Mouse (Mus musculus): ENCODE data around the gene Neurod2.

The Neurod2 gene

DNA sequence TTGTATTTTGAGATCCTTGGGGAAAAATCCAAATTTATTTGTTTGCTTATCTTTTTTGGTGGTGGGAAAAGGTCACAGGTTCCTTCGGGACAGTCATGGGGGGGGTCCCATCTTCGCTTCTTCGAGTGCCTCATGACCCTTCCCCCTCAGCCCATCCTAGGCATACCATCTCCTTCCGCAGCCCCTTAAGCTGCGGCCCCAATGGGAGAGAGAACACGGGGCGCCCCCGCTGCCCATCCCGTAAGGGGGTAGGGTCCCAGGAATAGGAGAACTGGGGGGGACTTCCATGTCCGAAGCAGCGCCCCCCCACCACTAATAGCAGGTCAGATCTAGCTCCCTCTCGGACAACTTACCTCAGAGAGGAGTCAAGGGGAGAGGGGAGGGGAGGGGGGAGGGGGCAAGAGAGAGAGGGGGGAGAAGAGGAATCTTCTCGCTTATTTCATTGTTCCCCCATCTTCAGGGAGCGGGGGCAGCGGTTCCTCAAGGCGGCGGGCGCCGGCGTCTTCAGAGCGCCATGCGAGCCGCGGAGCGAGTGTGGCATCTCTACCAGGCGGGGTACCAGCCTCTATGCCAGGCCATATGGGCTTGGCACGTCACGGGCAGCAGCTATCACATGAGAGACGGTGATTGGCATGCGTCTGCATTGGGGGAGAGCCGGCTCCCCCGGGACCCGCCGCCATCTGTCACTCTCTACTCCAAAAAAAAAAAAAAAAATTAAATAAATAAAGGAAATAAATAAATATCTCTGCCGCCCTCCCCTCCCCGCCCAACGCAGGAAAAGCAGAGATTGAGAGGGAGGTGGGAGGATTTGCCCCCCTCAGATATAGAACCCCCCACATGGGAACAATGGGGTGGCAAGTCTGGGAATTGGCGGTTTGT is at the start of gene Neurod2:
TSS of gene Neurod2 (minus strand) at position 568 of the 879 bp plus-strand sequence.
- DNase-seq: peak; percentile 97

DNA sequence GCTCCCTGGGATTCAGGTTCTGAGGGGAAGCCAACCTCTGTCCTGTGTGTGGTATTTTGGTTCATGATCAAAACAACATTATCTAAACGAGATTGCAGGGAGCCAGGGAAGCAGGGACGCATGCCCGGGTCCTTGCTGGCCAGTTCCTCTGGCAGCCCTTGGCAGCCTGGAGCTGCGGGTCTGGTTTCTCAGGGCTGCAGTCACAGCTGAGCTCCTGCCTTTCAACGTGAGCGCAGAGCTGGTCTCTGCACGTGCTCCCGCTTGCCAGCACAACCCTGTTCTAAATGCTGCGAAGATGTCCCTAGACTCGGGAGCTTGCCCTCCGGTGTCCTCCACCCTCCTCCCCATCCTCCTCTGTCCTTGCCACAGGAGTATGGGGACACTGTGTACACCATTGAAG is 48.3 kb upstream of the Neurod2 start:
- DNase-seq: no peak

DNA sequence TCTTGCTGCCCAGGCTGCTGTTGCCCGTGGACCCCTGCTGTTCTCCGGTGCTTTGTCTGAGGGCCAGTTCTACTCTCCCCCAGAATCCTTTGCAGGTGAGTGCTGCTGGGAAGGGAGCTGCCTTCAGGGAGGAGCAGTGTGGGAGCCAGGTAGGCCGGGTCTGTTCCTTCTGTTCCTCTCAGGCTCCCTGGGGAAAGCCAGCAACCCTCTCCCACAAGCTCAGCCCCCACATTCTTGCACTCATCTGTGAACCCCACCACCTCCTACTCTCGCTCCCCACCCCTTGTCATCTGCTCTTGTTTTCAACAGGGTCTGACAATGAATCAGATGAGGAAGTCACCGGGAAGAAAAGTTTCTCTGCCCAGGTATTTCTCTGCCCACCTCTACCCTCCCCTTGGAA is 47.3 kb upstream of the Neurod2 start:
- no peak for DNase-seq

DNA sequence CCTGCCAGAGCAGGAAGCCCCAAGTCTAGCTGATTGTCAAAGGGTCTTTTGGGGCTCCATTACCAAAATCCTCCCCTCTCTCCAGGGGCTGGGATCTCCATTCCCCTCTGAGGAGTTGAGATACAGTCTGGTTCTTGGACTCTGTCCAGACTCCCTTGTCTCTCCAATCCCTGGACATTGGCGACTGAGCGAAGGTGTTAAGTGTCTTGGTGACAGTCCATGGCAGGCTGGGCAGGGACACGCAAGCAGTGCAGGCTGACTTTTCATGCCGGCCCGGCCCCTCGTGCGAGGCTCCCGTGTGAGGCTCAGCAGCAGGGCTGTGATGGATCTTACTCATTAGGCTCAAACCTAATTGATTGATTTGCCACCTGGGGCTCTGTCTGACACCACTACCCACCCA is 44.8 kb upstream of the Neurod2 start:
- no peak for DNase-seq

DNA sequence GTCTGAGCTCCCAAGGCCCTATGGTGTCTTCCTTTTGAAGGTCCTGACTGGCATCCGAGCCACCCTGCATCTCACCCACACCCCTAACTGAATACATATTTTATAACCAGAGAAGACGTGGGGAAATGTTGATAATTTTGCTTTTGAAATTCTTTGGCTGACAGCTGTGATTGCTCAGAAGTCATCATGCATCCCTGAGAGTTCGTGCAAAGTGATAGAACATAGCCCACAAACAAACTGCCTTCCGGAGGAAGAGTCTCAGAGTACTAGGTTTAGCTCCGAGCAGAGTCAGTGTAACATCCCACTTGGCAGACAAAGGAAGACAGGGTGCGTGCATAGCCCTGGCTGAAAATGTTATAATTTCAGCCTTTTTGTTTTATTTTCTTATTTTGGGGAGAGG is 43.8 kb upstream of the Neurod2 start:
- DNase-seq: no peak

DNA sequence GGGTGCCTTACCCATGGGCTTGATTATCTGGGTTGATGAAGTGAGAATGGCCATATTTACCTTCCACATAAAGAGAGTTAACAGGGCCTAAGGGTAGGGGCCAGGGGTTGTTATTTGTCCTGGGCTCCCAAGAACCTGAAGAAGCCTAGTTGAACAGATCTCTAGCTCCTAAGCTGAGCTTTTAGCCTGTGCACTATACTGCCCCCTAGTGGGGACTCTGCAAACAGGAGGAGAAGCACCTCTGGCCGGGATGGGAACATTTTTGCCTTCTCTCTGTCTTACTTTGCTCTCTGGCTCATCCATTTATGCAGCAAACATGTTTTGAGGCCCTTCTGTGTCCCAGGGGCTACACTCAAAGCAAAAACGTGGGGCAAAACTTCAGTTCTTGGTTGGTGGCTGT is 43.0 kb upstream of the Neurod2 start:
- no peak for DNase-seq

DNA sequence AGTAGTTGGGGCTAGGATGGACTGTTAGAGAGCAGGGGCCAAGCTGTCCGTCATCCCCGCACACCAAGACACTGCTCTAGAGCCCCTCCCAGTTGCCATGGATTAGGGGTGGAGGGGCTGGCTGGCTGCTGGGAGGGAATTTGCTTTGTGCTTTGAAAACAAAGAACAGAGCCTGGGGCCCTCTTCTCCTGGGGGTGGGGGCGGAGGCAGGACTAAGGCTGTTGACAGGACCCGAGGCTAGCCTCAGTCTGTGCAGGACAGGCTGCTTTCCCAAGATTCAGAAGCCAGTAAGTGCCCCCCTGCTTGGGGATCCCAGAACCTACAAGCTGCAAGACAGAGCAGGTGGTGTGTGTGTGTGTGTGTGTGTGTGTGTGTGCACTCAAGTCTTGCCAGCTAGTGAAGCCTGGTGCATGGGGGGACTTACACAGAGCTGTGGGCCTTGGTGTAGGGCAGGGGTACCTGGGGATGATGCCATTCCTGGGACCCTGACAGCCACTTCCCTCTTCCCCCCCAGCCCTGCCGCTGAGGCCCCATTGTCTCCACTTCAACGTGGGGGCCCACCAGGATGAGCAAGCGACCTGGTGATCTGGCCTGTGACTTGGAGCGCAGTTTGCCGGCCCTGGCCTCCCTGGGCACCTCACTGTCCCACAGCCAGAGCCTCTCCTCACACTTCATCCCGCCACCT is 42.2 kb upstream of the Neurod2 start:
- no peak for DNase-seq

DNA sequence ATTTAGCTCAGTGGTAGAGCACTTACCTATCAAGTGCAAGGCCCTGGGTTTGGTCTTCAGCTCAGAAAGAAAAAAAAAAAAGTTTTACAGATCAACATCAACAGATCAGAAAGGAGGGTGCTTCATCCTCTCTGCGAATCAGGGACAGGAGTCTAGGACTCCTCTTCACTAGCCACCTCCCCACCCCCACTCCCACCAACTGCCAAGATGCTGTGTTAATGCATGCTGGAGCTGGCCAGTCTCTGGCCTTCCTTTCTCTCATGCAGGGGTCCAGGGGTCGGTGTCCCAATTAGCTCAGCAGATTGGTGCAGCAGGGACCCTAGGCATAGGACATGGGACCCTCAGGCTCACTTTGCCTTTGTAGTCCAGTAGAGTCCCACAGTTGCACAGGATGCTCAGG is 41.1 kb upstream of the Neurod2 start:
- DNase-seq: no peak

DNA sequence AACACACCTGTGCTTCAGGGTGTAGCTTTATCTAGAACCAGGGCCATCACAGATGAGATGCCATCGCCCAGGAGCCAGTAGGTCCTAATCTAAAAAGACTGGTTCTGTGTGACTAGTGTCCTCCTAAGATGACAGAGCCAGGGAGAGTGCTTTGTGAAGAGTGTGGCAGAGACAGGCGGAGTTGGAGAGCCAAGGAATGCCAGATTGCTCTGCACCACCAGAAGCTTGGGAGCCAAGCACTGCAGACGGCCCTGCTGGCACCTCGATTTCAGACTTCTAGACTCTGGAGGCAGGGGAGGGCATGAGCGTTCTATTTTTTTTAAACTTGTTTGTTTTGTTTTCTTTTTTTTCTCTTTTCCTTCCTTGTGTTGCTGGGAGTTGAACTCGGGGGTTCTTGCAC is 39.9 kb upstream of the Neurod2 start:
- DNase-seq: peak; percentile 73

DNA sequence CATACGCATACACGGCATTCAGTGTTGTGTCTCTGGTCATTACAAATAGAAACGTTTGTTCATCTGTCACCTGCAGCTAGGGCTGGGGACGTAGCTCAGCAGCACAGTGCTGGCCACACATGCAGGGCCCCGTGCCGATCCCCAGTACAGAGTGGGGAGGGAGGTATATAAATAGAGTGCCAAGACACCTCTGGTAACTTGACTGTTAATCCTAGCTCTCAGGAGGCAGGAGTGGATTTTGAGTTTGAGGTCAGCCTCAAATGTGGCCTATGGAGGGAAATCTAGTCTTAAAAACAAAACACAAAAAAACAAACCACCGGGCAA is 38.4 kb upstream of the Neurod2 start:
- DNase-seq: no peak

DNA sequence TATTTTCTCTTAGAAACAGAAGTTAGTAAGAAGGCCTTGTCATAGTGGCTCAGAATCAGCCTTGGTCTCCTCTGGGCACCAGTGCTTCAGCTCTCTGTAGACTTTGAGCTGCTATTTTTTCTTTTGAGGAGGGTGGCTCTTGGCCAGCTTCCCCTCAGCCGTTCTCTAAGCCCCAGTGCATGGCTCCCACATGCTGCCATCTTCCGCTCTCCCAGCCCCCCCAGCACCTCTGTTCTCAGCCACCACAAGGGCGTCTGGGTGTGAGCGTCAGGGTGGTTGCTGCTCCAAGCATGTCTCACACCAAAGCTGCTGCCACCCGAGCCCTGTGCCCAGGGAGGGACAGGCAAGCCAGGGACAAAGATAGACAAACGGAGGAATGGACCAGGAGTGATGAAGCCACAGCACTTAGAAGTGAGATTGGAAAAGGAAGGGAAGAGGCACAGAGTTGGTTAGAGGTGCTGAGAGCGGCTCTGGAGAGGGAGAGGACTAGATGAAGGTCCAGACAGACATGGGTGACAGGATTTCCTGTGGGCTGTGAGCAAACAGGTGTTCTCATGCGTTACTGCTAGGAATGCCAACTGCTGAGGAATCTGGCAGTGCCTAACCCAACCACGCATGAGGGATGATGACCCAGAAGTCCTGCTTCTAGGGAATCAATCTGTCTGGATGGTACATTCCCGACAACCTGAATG is 37.9 kb upstream of the Neurod2 start:
- no peak for DNase-seq

DNA sequence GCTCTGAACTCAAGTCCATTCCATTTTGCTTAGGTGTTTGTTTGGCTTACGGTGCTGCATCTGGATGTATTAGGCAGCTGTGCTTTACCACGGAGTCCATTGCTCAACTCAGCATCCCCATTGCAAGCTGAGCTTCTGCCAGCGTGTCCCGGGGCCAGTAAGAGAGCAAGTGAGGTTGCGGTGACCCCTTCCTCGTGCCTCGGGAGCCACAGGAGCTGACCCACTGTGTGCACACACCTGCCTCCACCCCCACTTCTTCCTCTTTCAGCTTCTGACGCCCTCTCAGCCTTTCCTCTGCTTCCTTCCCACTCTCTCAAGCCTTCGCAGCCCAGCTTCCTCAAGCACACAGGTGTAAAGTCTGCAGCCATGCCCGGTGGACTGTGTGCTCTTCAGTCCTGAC is 36.8 kb upstream of the Neurod2 start:
- no peak for DNase-seq

DNA sequence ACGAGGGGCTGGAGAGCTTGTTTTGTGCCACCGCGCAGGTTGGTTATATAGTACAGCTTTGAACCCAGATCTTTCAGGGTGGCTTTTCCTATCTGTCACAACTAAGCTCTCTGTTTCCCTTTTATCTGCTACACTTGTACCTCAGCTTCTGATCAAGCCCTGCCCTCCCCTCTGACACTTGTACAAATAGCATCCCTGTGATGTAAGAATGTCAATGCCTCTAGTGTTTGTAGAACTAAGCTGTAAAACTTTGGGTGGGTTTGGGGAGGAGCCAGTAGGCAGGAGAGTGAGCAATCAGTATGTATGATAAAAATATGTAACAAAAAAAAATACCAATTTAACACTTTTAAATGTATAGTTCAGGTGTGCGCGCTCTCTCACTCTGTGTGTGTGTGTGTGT is 35.0 kb upstream of the Neurod2 start:
- no peak for DNase-seq

DNA sequence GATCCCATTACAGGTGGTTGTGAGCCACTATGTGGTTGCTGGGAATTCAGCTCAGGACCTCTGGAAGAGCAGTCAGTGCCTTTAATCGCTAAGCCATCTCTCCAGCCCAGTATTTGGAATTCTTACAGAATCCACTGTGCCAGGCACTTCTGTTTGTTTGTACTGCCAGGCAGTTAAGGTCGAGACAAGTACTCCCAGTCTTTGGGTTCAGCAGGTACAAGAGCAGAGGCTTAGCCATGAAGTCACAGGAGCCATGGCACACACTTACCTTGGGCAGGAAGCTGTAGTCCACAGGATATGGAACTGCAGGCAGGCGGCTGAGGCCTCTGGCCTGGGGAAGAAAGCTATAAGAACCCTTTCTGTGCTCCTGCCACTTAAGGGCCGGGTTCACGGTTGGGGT is 34.4 kb upstream of the Neurod2 start:
- DNase-seq: no peak

DNA sequence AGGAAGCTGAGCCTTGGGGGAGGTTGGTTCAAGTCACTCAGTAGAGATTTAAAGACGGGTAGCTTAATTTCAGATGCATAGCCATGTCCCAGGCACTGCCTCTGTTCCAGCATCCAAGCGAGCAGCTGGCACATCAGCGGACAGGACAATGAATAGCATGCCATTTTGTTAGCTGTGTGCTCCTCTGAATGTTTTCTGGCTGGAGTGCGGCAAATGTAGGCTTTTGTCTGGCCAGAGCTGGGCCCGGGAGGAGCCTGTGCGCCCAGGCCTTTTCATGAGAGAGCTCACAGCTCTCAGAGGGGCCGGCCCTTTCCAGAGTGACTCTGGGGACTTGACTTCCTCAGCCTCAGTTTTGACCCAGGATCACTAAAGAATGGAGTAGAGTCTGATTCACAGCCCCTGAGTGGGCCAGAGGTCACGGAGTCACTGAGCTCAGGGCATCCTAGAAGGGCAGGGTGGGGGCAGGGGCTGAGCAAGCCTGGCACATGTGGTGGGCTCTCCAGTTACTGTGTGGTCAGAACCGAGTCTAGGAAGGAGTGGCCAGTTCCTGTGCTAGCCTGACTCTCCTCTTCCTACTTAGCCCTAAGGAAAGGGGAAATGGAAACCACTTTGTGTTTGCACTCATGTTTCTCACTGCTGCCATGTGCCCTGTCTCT is 31.5 kb upstream of the Neurod2 start:
- DNase-seq: no peak

DNA sequence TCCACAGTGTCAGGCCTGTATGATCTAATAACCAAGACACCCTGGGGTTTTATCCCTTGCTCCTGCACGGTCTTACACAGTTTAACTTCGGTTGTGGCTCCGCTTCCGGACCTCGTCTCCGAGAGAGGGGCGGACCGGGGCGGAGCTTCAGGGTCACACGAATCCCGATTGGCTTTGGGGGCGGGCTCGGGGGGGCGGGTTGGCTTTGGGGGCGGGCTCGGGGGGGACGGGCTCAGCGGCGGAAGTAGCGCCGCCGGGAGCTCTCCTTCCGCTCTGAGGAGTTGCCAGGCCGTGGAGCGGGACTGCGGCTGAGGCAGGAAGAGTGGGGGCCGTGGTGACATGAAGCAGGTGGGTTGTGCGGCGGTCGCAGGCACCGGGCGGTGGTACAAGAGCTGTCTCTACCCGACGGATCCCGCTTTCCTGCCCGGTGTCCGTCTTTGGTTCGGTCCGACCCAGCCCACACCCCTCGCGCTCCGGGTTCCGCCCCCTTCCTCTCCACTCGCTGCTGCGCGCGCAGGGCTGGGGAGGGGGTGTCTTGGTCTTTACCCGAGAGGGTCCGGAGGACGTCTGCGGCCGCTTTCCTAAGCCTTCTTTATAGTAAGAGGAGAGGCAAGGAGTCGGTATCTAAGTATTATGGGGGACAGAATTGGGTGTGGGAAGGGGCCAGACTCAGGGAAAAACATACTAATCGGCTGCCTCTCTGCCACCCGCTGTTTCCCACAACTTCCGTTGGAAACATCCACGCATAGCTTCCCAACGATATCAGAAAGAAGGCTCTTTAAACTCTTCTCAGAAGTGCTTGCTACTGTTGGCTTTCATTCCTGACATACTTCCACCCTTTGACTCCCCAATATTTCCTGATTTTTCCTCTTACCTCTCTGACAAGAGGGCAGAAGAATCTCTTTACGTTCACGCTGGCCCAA is 29.0 kb upstream of the Neurod2 start, which contains the start of gene Stard3:
TSS of gene Stard3 (plus strand) at position 208 of the 923 bp plus-strand sequence.
- peak; percentile 87 for DNase-seq

DNA sequence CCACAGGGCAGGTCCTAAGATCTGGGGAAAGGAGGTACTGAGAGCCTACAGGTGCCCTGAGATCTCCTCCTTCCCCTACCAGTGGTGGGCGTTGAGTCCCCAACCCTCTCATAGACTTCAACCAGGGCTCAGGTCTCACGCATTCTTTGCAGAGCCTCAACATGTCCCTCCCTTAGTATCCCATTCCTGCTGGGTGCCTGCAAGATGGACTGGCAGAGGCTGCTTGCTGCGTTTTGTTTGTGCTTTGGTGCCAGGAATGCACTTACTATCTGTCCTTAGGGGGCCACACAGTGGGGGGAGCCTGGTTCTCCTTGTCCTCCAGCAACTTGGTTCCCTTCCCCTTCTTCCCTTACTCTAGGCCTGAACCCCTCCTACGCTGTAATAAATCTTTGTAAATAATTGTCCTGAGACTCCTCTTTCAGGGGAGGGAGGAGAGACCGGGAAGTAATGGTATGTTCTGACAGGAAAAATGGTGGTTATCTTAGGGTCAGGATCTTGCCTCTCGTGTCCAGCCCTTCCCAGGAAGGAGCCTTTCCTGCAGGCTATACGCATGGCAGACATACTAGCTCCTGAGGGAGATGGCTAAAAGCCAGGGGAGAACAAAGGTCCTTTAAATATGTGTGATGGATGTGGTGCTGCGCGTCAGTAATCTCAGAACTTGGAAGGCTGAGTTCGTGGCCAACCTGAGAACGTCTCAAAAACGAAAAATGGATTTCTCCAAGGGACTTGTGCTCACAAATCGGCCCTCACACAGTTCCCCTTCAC is 28.1 kb upstream of the Neurod2 start:
- DNase-seq: no peak

DNA sequence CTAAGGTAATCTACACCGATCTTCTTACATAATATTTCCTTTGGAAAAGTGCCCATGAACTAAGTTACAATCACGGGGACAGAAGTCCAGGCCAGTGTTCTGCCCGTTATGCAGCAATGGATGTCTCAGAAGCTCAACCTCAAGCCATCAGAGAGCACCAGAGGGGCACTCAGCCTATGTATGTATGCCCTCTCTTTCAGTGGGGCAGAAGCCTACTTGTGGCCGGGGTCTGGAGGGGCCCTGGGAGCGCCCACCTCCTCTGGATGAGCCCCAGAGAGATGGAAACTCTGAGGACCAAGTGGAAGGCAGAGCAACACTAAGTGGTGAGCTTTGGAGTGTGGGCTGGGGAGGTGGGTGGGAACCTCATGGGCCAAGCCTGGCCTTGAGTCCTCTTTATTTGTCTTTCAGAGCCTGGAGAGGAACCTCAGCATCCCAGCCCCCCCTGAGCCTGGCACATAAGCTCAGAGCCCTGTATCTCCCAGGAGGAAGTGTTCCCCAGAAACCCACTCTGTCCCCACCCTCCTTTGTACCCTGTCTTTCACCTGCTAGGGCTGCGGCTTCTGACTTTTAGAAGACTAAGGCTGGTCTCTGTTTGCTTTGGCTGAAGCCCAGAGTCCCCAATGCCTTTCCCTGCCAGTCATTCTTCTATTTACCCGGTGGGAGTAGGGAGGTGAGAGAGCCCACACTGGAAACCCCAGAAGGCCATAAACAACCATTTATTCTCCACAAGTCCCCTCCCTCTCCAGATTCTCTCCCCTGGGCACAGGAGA is 27.4 kb upstream of the Neurod2 start:
- no peak for DNase-seq

DNA sequence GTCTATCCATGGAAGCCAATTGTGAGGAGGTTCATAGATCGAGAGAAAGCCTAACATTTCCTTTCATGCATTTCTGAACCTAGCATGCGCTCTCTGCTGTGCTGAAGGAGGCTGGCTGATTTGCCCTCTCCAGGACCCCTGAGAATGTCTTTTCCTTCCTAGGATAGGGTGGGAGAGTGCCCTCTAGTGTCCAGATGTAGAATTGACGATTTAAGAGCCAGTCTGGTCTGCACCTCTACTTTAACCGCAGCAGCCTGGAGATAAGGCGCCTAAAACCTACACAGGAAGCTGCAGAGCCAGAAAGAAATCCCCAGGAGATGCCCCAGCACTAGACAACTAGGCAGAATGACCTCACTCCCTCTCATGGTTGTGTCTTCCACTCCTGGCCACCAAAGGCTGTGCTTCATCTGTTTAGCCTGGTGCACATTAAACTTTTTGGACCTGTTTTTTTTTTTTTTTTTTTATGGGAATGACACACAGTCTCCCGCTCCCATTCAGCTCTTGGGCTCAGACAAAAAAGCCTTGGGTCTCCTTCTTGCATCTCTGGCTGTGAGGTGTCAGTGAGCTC is 26.4 kb upstream of the Neurod2 start:
- no peak for DNase-seq

DNA sequence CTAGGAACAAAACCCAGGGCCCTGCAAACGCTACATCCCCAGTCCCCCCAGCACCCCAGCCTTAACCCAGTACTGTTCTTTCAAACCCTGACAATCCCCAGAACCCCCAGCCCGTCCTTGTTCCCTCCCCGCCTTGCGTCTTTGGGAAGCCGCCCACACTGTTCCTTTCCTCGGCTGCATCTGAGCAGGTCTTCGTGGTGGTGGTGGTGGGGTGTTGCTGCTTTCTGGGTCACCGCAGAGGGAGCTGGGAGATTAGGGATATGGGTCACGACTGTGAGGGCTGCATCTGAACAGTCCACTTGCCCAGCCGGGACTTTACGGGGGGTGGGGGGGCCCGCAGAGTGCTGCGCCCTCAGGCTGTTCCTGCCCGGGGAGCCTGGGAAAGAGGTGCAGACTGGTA is 25.0 kb upstream of the Neurod2 start:
- DNase-seq: no peak
